Mouse (Mus musculus): Measurements from ENCODE around the gene Qsox2. TPM values are rescaled to one million over a fixed set of nuclear protein-coding genes. Genes with fewer than 3 reads are reported as not detected.

Qsox2 gene
- total RNA-seq, 2 experiments from 2014 or later = 22.9 to 23.4 TPM

DNA sequence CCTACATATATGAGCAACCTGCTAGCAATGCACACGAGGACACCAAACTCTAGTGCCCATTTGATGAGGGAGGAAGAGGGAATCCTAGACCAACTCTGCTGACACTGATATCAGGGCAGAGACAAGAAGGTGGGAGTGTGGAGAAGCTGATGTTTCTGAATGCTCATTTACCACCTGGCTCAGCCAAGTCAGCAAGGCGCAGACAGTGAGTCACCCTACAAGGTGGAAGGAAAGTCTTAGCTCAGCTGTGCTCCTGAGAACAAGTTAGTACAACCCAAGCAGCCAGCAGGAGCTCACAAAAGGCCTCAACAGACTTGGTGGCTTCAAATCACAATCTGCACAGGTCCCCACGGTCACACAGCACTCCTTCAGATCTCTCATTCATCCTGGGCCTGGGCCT is 6.0 kb downstream of the Qsox2 start:
- intact Hi-C loops (cut with DNase I) = no loop called here
- DNase-seq (ENCODE audit: low spot score in 2 of 2) = no peak

DNA sequence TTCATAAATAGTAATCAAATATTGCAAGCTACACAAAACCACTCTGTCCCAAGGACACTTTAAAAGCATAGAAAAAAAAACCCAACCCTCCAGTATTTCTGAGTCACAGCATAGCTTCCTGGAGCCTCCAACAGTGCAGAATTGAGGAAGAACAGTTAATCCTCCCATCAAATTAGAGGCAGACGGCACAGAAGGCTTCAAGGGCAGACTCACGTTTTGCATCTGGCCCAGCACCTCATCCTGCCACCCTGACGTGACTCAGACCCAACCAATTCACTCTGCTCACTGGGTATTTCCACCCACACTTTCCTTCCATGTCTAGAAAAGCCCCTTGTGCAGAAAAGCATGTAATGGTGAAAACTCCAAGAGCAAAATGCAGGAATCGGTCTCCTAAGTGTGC is 7.1 kb downstream of the Qsox2 start:
- intact Hi-C loops (cut with DNase I) = no loop called here
- no peak for DNase-seq (ENCODE audit: low spot score in 2 of 2)

DNA sequence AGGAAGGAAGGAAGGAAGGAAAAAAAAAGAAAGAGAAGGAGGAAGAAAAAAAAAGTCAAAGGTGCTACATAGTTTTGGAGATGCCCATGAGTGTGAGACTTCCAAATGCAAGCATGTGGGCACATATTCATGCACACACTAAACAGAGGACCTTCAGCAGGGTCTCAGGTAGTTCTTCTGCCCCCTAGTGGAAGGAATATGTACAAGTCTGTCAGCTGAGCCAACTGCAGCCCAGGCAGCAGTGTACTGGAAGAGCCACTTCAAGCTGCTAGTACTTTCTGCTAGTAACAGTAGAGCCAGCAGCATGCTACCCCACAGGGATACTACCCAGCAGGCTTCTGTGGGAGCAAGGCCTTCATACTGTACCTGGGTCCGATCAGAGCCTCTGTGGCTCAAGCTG is 9.5 kb downstream of the Qsox2 start:
- intact Hi-C loops (cut with DNase I) = loop anchor here (5.0 kb wide), 1 partner anchor 75 kb away; no protein-coding TSS in a partner anchor
- DNase-seq (ENCODE audit: low spot score in 2 of 2) = peak; percentile 59 to 84

DNA sequence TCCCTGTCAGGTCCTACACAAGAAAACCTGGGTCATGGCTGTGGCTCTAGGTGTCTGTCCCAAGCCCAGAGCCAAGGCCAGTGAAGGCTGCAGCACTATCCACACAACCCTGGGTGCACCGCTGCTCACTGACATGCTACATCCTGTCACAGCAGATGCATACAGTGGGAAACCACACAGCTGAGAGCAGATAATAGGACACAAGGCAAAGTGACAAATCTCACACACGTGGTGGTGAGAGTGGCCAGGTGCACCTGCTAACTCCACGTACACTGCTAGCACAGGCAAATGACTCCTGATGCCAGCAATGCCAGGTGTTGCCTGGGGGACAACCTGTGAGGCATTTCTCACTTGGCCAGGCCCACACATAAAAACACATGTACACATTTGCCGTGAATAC is 12.1 kb downstream of the Qsox2 start:
- intact Hi-C loops (cut with DNase I) = loop anchor here (5.0 kb wide), 1 partner anchor 73 kb away; no protein-coding TSS in a partner anchor

DNA sequence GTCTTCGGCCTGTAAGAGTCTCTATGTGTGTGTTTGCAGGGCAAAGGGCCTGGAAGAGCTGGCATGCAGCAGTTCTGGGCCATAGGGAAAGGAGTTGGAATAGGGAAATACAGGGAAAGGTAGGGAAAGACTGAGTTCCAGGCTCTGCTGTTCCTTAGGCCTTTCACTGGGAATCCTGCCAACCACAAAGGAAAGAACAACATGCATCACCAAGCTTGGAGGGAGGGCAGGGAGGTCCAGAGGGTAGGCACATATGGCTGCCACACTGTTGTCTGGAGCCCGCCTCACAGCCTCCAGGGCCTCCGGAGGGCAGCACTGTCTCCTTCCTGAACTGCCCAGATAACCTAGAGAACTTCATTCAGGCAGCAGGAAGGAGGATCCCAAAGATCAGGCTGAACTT is 13.4 kb downstream of the Qsox2 start:
- intact Hi-C loops (cut with DNase I) = no loop called here
- no peak for DNase-seq (ENCODE audit: low spot score in 2 of 2)

More for the DNA sequence above, 12.1 kb downstream of the Qsox2 start:
- no peak for DNase-seq (ENCODE audit: low spot score in 2 of 2)

DNA sequence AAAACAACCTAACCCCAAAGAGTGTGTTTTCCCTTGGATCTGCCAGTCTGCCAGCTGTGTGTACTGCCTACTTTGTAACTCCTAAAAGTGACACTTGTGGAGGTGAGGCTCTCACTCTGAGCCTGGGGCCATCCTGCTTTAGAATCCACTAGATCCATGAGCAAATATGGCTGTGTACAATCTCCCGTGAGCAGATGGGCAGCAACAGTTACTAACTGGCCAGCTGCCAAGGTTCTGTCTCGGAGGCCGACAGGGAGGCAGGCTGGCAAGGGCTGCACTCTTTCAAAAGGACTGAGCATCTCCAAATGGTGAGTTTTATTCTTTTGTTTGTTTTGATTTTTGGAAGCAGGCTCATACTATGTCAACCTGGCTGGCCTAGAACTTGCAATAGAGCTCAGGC is 22.8 kb downstream of the Qsox2 start:
- DNase-seq (ENCODE audit: low spot score in 2 of 2) = peak in 1 of 2 experiments; percentile 12
- intact Hi-C loops (cut with DNase I) = no loop called here

DNA sequence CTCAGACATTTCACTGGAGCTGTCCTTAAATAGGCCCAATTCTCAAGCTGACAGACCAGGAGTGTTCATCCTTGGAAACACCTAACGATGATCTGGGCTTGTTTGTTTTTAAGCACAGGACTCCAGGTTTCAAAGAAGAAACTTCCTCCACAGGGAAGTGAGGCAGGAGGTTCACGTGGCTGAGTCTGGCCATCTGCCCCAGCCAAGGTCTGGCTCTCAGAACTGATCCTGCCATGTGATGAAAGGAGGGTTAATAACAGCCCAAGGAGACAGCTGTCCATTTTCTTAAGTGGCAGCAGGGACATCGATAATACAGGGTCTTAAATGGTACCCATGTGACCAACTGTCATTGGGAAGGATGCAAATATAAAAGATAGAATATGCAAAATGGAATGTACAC is 27.8 kb downstream of the Qsox2 start:
- DNase-seq (ENCODE audit: low spot score in 2 of 2) = no peak
- intact Hi-C loops (cut with DNase I) = no loop called here

DNA sequence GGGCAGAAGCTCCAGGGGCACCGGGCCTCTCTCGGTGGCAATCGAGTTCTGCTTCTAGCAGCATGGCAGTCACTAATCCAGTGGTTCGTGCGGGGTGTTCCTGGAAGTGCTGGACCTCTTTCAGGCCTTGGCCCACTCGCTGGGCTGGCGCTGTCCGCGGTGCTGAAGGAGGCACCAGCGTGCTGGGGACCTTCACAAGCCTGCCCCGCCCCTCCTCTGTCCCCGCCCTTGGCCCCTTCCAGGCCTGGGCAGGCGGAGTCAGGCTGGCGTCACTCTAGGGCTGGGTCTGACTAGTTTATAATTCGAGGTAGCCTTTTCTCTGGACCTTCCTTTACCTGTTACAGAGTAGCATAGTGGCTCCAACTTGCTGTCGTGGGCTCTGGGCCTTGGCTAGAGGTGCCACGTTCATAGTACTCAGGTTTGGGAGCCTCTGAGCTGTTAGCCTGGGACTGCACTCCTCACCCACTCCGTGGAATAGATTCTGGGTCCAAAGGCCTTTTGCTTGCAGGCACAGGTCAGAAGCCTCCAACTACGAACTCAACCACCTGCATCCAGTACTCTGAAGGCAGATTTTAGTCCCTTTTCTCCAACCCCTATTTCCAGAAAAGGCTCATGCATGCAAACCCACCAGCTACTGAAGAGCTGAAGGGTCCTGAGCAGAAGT is 29.1 kb downstream of the Qsox2 start, which contains the start of gene Lhx3:
TSS of gene Lhx3 (minus strand) at position 164 of the 664 bp plus-strand sequence.
- peak; percentile 14 to 55 for DNase-seq (ENCODE audit: low spot score in 2 of 2)
- intact Hi-C loops (cut with DNase I) = no loop called here

DNA sequence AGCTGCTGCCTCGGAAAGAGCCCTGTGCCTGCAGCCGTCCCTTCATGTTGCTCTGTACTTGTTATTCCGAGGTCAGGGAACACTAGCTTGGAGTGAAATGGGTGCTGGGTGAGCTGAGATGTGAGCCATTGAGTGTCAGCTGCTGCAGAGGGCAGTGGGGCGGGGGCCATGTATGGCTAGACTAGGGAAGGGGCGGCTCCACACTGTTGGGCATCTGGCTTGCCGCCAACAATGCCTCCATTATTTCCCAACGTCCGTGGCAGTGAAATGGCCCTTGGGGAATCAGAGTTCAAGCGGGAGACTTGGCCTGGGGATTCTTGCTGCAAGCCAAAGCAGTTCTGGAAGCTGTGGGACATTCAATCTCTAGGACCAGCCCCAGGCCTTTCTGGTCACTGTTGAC is 29.8 kb downstream of the Qsox2 start:
- no peak for DNase-seq (ENCODE audit: low spot score in 2 of 2)
- intact Hi-C loops (cut with DNase I) = no loop called here

DNA sequence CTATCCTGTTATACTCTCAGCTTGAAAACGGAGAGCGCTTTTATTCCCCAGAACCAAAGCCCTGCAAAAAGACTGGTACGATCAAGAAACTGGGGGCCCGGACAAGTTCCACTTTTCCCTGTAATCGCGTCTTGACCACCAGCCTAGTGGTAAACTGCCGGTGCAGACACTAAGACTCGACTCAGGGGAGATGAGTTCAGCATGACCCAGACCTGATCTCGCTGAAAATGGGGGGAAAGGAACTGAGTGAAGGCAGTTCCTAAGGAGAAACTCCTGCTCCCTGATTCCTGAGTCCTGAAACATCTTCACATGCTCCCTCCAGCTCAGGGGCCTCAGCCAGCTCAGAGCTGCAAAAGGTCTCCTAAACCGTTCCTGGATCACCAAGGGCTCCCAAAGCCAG is 31.6 kb downstream of the Qsox2 start:
- intact Hi-C loops (cut with DNase I) = no loop called here
- DNase-seq (ENCODE audit: low spot score in 2 of 2) = no peak

DNA sequence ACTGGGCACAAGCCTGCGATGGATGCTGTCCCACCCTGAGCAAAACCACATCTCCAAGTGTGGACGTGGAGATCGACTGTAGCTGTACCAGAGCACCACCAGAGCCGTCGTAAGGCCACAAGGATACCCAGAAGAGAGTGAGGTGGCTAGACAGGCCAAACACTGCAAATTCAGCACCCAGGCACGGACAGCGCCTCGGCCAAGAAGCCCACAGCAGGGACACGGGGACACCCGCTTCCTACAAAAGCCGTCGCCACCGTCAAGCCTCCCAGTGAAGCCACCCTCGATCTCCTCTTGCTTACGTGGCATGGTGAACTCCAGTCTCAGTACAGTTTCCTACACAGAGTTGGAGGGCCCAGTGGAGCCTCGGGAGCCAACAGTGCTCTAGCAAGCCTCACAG is 32.2 kb downstream of the Qsox2 start:
- DNase-seq (ENCODE audit: low spot score in 2 of 2) = no peak
- intact Hi-C loops (cut with DNase I) = no loop called here

DNA sequence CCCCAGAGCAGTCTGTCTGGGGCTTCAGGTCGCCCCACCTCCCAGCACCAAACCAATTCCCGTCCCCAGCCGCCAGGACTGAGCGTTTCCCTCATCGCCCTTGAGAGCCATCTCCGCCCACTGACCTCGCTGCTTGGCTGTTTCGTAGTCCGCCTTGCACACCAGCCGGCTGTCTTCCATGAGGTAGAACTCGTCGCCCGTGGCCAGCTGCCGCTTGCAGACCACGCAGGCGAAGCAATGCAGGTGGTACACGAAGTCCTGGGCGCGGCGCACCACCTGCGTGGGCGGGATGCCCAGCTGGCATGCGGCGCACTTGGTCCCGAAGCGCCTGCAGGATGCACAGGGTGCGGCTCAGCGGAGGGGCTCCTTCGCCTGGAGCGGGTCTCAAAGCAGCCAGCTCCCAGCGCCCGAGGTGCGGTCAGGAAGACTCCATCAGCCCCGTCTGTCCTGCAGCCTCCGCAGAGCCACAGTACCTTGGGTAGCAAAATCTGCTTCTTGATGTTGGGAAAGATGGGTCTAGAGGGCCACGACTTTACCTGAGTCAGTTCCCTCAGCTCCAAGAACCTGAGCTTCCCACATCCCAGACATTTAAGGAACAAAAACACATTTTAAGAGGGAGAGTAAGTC is 34.4 kb downstream of the Qsox2 start:
- intact Hi-C loops (cut with DNase I) = no loop called here
- DNase-seq (ENCODE audit: low spot score in 2 of 2) = peak; percentile 14 to 20

DNA sequence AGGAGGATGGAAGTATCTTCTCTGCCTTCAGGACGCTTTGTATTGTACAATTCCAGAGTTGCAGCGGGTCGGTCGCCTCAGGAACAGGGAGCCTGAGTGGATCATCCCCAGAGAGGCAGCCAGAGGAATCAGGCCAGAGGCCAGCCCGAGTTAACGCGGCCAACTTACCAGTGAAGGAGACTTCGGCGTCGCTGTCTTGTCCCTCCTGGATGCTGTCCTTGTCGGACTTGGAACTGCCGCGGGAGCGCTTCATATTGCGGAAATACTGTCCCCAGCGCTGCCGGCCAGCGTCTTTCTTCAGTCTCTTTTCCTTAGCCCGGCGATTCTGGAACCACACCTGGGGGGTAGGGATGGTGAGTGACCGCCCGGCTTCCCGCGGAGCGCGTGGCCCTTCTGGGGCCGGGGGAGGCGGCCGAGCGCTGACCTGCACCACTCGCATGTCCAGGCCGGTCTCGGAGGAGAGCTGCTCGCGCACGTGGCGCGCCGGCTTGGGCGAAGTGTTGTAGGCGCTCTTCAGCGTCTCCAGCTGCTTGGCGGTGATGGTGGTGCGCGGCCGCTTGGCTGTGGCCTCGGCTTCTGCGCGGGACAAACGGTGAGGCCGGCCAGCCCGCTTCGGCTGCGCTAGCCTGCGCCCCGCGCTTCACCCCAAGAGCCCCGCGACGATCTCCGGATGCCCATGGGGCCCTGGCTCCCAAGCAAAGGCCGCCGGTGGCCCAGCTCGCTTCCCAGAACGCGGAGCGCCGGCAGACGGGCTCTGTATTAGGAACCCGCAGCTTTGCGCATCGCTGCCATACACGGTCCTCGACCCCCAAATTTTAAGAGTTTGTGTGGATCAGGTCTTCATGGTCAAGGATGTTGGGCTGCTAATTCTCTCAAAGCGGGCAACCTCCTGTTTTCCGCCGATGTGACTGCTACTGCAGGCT is 35.1 kb downstream of the Qsox2 start:
- DNase-seq (ENCODE audit: low spot score in 2 of 2) = no peak
- intact Hi-C loops (cut with DNase I) = no loop called here

DNA sequence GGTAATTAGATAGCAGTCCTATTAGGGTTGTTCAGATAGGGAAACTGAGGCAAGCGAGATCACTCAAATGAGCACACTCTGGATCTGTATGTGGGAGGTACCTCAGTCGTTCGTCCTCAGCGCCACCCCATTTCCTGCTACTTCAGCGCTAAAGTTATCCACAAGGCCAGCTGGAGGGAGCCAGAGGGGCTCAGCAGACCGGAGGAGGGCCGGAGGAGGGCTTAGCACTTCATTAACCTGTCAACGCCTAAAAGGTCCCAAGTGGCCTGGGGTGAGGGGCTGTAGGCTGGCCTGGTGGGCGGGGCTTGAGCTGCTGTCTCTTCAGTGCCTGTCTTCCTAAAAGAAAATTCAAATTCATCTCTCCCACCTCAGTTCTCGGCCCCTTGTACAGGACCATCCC is 38.8 kb downstream of the Qsox2 start:
- intact Hi-C loops (cut with DNase I) = no loop called here
- no peak for DNase-seq (ENCODE audit: low spot score in 2 of 2)

DNA sequence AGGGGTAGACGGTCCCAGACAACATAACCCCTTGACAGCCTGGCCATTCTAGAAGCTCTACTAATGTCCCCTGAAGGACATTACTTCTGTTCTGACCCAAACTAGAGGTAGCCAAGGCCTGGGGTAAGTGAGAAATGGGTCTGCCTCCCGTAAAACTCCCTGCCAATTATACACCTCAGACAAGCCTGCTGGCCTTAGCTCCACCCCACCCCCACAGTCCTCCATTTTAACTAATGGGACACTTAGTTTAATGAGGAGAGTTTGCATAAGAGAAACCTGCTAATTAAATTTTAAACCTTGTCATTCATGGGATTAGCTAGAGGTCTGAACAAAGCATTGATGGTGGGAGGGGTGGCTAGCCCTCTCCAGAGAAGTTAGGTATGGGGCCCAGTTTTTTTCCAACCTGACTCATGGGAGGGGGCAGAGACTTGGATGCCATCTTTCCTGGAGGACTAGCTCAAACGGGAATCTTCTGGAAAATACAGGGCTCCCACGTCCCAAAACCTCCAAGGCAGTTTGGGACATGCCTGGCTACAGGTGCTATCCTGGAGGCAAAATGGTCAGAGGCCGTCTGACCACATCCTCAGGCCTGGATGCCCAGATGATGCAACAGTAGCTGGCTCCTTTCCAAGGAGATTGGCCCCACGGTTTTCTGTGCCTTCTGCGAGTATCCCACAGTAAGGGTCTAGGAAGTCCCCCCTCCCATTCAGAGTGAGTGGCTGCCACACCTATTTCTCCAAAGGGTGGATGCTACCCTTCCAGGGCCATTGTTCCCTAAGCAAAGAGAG is 42.6 kb downstream of the Qsox2 start:
- intact Hi-C loops (cut with DNase I) = no loop called here
- DNase-seq (ENCODE audit: low spot score in 2 of 2) = no peak

DNA sequence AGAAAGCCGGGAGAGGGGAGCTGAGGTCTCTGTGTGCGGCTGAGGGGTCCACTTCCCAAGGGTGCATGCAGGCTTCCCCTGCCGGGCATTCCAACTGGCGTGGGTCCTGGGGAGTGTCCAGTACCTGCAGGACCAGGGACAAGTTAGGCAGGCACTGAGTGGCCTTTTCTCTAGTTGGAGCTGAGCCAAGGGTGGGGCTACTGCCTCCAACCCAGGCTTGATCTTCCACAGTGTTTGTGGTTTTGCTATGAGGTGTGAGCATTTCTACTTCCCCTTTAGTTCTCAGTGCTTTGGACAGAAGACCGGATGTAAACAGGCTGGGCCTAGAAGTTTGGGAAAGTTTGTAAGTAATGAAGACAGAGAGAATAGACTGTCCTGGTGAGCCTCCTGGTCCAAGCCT is 48.8 kb downstream of the Qsox2 start:
- intact Hi-C loops (cut with DNase I) = no loop called here
- DNase-seq (ENCODE audit: low spot score in 2 of 2) = no peak

DNA sequence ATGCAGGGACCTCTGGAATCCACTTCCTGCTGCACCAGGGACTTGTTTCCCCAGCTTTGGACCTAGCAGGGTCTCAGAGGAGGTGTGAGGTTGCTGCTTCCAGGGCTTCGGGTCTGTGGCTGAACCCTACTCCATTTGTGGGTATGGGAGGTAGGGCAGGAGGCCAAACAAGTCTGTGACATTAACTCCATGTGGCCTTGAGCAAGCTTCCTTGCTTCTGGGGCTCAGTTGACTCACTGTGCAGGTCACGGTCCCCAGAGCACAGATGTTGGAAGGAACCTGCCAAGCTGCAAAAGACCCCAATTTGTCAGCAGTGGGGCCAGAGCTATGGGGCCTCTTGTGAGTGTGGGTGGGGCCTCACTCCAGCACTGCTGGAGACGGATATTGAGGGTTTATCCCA is 53.0 kb downstream of the Qsox2 start:
- intact Hi-C loops (cut with DNase I) = no loop called here
- no peak for DNase-seq (ENCODE audit: low spot score in 2 of 2)

DNA sequence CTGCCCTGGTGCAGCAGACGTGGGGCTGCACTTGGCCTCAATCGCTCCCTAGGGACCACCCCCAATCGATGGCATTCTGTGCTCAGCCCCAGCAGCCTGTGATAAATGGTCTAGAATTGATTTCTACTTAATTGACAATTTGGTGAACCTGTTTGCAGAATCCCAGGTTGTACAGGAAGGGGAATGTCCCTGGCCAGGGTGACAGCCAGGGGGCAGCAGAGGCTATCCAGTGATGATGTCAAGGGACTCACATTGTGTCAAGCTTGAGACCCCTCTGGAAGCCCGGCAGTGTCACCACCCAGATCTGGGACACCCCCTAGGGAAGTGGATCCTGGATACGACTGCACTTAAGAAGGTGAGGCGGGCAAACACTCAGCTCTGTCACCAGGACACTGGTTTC is 54.7 kb downstream of the Qsox2 start:
- DNase-seq (ENCODE audit: low spot score in 2 of 2) = peak in 1 of 2 experiments; percentile 28

DNA sequence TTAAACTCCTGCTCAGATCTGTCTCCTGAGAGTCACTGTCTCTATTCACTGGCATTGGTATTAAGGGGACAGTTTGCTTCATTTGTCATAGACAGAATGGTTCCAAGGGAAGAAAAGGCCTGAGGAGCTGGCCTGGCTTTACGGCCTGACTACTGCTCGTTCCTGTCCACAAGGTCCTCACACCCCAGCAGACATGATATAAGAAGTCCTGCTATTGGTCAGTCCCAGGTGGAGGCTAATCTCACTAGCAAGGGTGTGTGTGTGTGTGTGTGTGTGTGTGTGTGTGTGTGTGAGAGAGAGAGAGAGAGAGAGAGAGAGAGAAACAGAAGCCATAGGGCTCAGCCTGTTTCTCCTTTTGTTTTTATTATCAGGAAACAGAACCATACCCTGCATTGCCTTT is 60.1 kb downstream of the Qsox2 start:
- DNase-seq (ENCODE audit: low spot score in 2 of 2) = no peak
- intact Hi-C loops (cut with DNase I) = no loop called here

More for the DNA sequence above, 54.7 kb downstream of the Qsox2 start:
- intact Hi-C loops (cut with DNase I) = no loop called here

All from left cerebral cortex, postnatal 14 days (tissue).